Mouse (Mus musculus) limb, embryonic 12.5 days (tissue): ENCODE data around the gene Liph. TPM values are rescaled to one million over a fixed set of nuclear protein-coding genes. Genes with fewer than 3 reads are reported as not detected.
A peak's percentile ranks its signal among the peaks of the same experiment; 100 is the strongest.

ENCODE experiments used
- ATAC-seq: fragments of 200-750 bp; cut with Nextera tagmentation; 2 replicates; pipeline ENCODE4 v1.8.0; 2017; ENCODE audit warnings: low read depth, moderate TSS enrichment; ENCODE audit not compliant: insufficient number of reproducible peaks, insufficient read depth, low FRiP score, low TSS enrichment
- H3K27ac ChIP-seq: fragments of 300-500 bp; sonication (generic); 2 replicates; pipeline ENCODE4 v1.5.1; 2016; ENCODE audit warnings: mild to moderate bottlenecking, moderate library complexity
- H3K27me3 ChIP-seq: fragments of 300-500 bp; sonication (generic); 2 replicates; pipeline ENCODE4 v1.6.1; 2016; ENCODE audit warnings: mild to moderate bottlenecking, moderate library complexity
- H3K36me3 ChIP-seq: fragments of 300-500 bp; sonication (generic); 2 replicates; pipeline ENCODE4 v1.6.1; 2016; ENCODE audit warnings: mild to moderate bottlenecking, moderate library complexity
- H3K4me1 ChIP-seq: fragments of 300-500 bp; sonication (generic); replicated peaks from 2 replicates; pipeline ENCODE4 v1.6.1; 2016
- H3K4me2 ChIP-seq: fragments of 300-500 bp; sonication (generic); 2 replicates; pipeline ENCODE4 v1.6.1; 2016; ENCODE audit warnings: mild to moderate bottlenecking, moderate library complexity
- H3K4me3 ChIP-seq: fragments of 300-500 bp; sonication (generic); replicated peaks from 2 replicates; pipeline ENCODE4 v1.5.1; 2016; ENCODE audit warnings: mild to moderate bottlenecking
- H3K9ac ChIP-seq: fragments of 300-500 bp; sonication (generic); replicated peaks from 2 replicates; pipeline ENCODE4 v1.6.1; 2016; ENCODE audit warnings: mild to moderate bottlenecking, moderate library complexity
- H3K9me3 ChIP-seq: fragments of 300-500 bp; sonication (generic); 2 replicates; pipeline ENCODE4 v1.6.1; 2016; ENCODE audit warnings: mild to moderate bottlenecking, moderate library complexity
- WGBS: fragments of 180-500 bp; shearing (Covaris S2); methylation state at CpG from one replicate; pipeline ENCODE4 v1.1.7; 2016; 5-methylcytosine and 5-hydroxymethylcytosine counted together
- polyA plus RNA-seq: library from polyadenylated mRNA; unstranded; fragments of >200 nt; fragmentation: Nextera tagmentation; extraction: Ambion mirVana; gene quantifications from 2 replicates; pipeline ENCODE4 v1.2.1, GENCODE M21; 2016

Gene Liph
- polyA plus RNA-seq, 1 experiment from 2014 or later = 0.34 TPM

GRCm38 (mm10) chr16:21977347-21977746, 18.1 kb downstream of the Liph start:
- H3K36me3 ChIP-seq = no peaks in the 10 kb centered on the region
- peaks cover 8% of the 10 kb centered on the region for H3K4me1 ChIP-seq
- H3K9me3 ChIP-seq = no peaks in the 10 kb centered on the region
- ATAC-seq = no peak
- H3K9ac ChIP-seq = no peak overlapping the region
- no peak overlapping the region for H3K4me2 ChIP-seq
- H3K4me3 ChIP-seq = no peak overlapping the region
- 63% methylated on average over 5 of the region's 5 CpGs for WGBS
- no peak overlapping the region for H3K27ac ChIP-seq
- peaks cover 19% of the 10 kb centered on the region for H3K27me3 ChIP-seq

DNA sequence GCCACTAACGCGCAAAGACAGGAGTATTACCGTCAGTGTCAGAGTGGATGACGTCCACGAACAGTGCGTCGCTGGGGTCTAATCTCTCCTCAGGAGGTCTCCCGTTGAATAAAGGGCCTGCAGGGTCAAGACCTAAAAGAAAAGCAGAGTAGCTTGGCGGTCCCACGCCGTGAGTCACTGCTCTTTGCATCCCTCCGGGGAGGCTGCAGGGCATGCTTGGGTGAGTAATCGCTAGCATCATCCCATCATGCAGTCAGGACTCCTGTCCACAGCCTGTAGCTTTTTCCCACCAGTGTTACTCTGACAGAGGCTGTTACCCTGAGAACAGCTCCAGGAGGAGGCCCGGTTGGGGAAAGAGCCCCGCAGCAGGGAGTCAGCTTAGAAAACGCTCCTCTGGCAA, 19.3 kb downstream of the Liph start:
- H3K9ac ChIP-seq = 0 out of 2 replicates have a peak overlapping the region, but pooled peaks have one; percentile 23
- H3K36me3 ChIP-seq = no peaks in the 10 kb centered on the region
- WGBS = 5% methylated on average over 16 of the region's 16 CpGs
- peak overlapping the region; percentile 38 for H3K4me2 ChIP-seq
- no peak overlapping the region for H3K27ac ChIP-seq
- peaks cover 19% of the 10 kb centered on the region for H3K27me3 ChIP-seq
- no peaks in the 10 kb centered on the region for H3K9me3 ChIP-seq
- H3K4me3 ChIP-seq = no peak overlapping the region
- no peak for ATAC-seq
- peaks cover 8% of the 10 kb centered on the region for H3K4me1 ChIP-seq

GRCm38 (mm10) chr16:21971446-21971845, 24.0 kb downstream of the Liph start:
- H3K9ac ChIP-seq = no peak overlapping the region
- peaks cover 8% of the 10 kb centered on the region for H3K4me1 ChIP-seq
- H3K4me2 ChIP-seq = no peak overlapping the region
- no peak overlapping the region for H3K27ac ChIP-seq
- H3K36me3 ChIP-seq = no peaks in the 10 kb centered on the region
- H3K9me3 ChIP-seq = no peaks in the 10 kb centered on the region
- H3K4me3 ChIP-seq = no peak overlapping the region
- no peak for ATAC-seq
- WGBS = 65% methylated on average over 4 of the region's 4 CpGs
- H3K27me3 ChIP-seq = peaks cover 12% of the 10 kb centered on the region

DNA sequence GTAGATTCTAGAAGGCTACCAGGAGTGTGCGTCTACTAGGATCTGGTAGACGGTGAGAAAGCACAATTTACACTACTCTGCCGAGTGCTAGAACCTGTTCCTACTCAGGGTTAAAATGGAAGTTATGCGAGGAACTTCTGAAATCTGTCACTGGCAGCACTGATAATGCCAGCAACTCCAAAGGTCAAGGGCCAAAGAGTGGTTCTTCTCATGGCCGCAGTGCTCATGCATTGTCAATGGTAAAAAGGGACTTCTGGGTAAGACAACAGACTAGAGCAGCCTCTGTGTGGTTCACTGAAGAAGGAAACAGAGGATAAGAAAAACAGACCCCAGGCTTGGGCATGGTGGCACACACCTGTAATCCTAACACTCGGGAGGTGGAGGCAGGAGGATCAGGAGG, 24.9 kb downstream of the Liph start:
- Histone ChIP-seq H3K4me2 (no peak overlapping the region), H3K27me3 (peaks cover 3% of the 10 kb centered on the region), H3K27ac (no peak overlapping the region), H3K9me3 (no peaks in the 10 kb centered on the region), H3K36me3 (no peaks in the 10 kb centered on the region), H3K9ac (no peak overlapping the region), H3K4me3 (no peak overlapping the region), H3K4me1 (no peaks in the 10 kb centered on the region)
- 89% methylated on average over 6 of the region's 6 CpGs for WGBS
- no peak for ATAC-seq

GRCm38 (mm10) chr16:21969874-21970273, 25.6 kb downstream of the Liph start:
- Histone ChIP-seq H3K27me3 (no peaks in the 10 kb centered on the region), H3K4me3 (no peak overlapping the region), H3K9ac (no peak overlapping the region), H3K36me3 (no peaks in the 10 kb centered on the region), H3K9me3 (no peaks in the 10 kb centered on the region), H3K4me2 (no peak overlapping the region), H3K27ac (no peak overlapping the region), H3K4me1 (no peaks in the 10 kb centered on the region)
- 78% methylated on average over 5 of the region's 5 CpGs for WGBS
- no peak for ATAC-seq

GRCm38 (mm10) chr16:21965576-21965975, 29.9 kb downstream of the Liph start:
- Histone ChIP-seq H3K27me3 (no peaks in the 10 kb centered on the region), H3K4me1 (no peaks in the 10 kb centered on the region), H3K4me3 (no peak overlapping the region), H3K9me3 (no peaks in the 10 kb centered on the region), H3K36me3 (no peaks in the 10 kb centered on the region), H3K9ac (no peak overlapping the region), H3K4me2 (no peak overlapping the region), H3K27ac (no peak overlapping the region)
- no peak for ATAC-seq
- WGBS = 78% methylated on average over 3 of the region's 3 CpGs

DNA sequence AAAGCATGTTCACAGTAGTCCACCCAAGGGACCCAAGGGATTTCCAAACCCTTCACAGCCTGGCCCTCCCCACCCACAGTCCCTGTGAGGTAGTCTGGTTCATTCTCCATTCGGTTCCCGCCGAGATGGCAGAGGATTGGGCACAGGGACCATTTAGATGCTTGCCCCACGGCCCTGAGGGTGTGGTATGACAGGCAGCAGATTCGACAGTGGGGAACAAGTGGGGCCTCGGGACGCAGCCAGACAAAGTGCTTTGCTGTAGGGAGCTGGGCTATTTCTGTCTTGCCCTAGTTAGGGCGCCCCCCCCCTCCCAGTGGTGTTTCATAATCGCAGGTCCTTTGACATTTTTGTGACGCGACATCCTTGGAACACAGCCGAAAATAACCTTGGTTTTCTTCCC, 39.9 kb downstream of the Liph start:
- H3K9me3 ChIP-seq = 0 out of 2 replicates have a peak, but pooled peaks cover 4% of the 10 kb centered on the region
- H3K4me3 ChIP-seq = no peak overlapping the region
- no peaks in the 10 kb centered on the region for H3K36me3 ChIP-seq
- H3K27me3 ChIP-seq = no peaks in the 10 kb centered on the region
- H3K9ac ChIP-seq = no peak overlapping the region
- H3K4me2 ChIP-seq = no peak overlapping the region
- H3K27ac ChIP-seq = no peak overlapping the region
- no peak for ATAC-seq
- no peaks in the 10 kb centered on the region for H3K4me1 ChIP-seq
- WGBS = 82% methylated on average over 12 of the region's 12 CpGs

DNA sequence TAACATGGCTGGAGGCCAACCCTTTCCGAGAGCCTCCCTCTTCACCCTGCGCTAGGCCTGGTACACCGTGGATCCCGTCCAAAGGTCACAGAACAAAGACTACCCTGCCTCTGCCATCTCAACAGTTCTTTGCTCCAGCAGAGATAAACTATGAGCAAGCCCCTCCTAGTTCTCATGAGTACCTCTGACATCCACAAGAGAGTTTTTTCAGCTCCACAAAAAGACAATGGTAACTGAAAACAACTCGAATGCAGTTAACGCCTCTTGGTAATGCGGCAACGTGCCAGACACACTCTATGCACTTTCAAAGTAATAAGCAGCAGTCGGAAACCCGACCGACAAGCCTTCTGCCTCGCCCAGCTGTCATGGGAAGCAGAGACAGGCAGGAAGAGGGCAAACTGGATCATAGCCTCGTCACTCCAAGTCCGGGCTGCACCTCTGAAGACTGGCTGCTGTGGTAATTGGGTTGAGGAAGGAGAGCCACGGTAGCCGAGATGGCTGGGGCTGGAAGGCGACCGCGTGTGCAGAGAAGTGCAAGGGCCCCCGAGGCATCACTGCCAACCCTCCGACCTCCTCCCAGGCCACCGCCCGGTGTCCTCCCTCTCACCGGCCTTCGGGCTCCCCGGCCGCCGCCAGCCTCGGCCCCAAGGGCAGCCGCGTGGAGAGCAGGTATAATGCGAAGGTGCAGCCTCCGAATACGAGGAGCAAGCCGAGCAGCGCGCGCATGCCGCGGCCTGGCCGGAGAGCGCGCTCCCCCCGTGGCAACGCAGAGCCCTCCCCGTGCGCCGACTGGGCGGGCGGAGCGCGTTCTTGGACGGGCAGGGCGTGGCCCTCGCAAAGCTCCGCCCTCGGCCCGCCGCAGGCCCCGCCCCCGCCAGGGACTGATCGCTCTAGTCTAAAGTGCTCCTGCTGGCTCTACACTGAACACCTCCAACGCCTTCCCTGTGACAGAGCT, 48.4 kb downstream of the Liph start, which contains the start of gene Tmem41a:
TSS of gene Tmem41a (minus strand) at position 792 of the 955 bp plus-strand sequence.
- Histone ChIP-seq H3K9me3 (no peaks in the 10 kb centered on the region), H3K4me1 (peaks cover 8% of the 10 kb centered on the region), H3K27me3 (no peaks in the 10 kb centered on the region), H3K4me3 (peak within 1 kb of the TSS; percentile 74), H3K36me3 (no peaks in the 10 kb centered on the region; the same call in 1 of the 2 replicates), H3K9ac (peak within 1 kb of the TSS; percentile 74), H3K27ac (peak within 1 kb of the TSS; percentile 45; the same call in 1 of the 2 replicates), H3K4me2 (peak within 1 kb of the TSS; percentile 74)
- WGBS = 2% methylated on average over 63 of the region's 63 CpGs
- ATAC-seq = peak; percentile 93

GRCm38 (mm10) chr16:21928471-21928870, 67.0 kb downstream of the Liph start:
- no peak for ATAC-seq
- Histone ChIP-seq H3K27me3 (no peaks in the 10 kb centered on the region), H3K4me2 (no peak overlapping the region), H3K9me3 (no peaks in the 10 kb centered on the region), H3K9ac (no peak overlapping the region), H3K4me1 (no peaks in the 10 kb centered on the region), H3K4me3 (no peak overlapping the region), H3K36me3 (peaks cover 32% of the 10 kb centered on the region), H3K27ac (no peak overlapping the region)
- WGBS = 50% methylated on average over 13 of the region's 13 CpGs

GRCm38 (mm10) chr16:21916681-21917080, 78.8 kb downstream of the Liph start:
- Histone ChIP-seq H3K9ac (no peak overlapping the region), H3K4me2 (no peak overlapping the region), H3K4me3 (no peak overlapping the region), H3K9me3 (no peaks in the 10 kb centered on the region), H3K36me3 (peaks cover 26% of the 10 kb centered on the region), H3K27ac (no peak overlapping the region), H3K4me1 (no peaks in the 10 kb centered on the region; the same call in 1 of the 2 replicates), H3K27me3 (no peaks in the 10 kb centered on the region)
- WGBS = 61% methylated on average over 7 of the region's 7 CpGs
- no peak for ATAC-seq

- Histone ChIP-seq H3K9me3 (no peaks in the 10 kb centered on the region), H3K4me1 (no peaks in the 10 kb centered on the region; the same call in 1 of the 2 replicates), H3K4me2 (no peak overlapping the region), H3K27ac (no peak overlapping the region), H3K27me3 (no peaks in the 10 kb centered on the region), H3K36me3 (peaks cover 19% of the 10 kb centered on the region; the same call in 1 of the 2 replicates), H3K4me3 (no peak overlapping the region), H3K9ac (no peak overlapping the region)
- WGBS = 95% methylated on average over 6 of the region's 6 CpGs
- no peak for ATAC-seq
Measured at GRCm38 (mm10) chr16:21913347-21913746, 82.1 kb downstream of the Liph start.
